Mouse (Mus musculus): ENCODE measurements around the gene Nedd9. TPM values are rescaled to one million over a fixed set of nuclear protein-coding genes. Genes with fewer than 3 reads are reported as not detected.

The Nedd9 gene
- polyA plus RNA-seq, 1 experiment from 2014 or later: 25.4 TPM

DNA sequence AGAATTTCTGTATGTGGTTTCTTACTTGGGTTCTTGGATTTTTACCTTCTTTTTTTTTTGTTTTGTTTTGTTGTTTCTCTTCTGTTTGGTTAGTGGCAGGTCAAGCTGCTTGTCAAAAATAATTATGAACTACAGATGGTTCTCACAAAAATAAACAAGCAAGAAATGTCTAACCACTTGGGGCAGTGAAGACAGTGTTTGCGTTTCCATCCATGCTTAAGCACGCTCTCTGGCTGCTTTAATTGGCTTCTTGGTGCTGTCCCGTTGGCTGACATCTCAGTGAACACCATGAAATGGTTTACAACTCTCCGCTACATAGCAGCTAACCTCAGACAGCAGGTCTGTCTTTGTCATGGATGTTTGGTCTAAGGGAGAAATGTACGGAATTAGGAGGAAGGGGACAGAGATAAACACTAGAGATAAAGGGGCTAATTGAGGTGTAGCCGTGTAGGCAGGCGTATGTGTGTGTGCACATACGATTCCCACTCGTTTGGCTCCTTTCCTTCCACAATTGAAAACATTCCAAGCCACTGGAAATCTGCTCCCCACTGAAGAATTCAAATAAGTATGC, 2.6 kb upstream of the Nedd9 start:
- no peaks in the 10 kb centered on the region for H3K36me3 ChIP-seq
- no peak overlapping the region for H3K4me3 ChIP-seq
- no peaks in the 10 kb centered on the region for H3K9me3 ChIP-seq
- no peak overlapping the region for H3K9ac ChIP-seq (replicated peaks)
- H3K27me3 ChIP-seq: no peaks in the 10 kb centered on the region
- ATAC-seq (replicated peaks): no peak
- H3K27ac ChIP-seq (replicated peaks): no peak overlapping the region
- H3K4me2 ChIP-seq (replicated peaks): no peak overlapping the region
- WGBS: 53% methylated on average over 9 of the region's 9 CpGs
- H3K4me1 ChIP-seq: no peaks in the 10 kb centered on the region

DNA sequence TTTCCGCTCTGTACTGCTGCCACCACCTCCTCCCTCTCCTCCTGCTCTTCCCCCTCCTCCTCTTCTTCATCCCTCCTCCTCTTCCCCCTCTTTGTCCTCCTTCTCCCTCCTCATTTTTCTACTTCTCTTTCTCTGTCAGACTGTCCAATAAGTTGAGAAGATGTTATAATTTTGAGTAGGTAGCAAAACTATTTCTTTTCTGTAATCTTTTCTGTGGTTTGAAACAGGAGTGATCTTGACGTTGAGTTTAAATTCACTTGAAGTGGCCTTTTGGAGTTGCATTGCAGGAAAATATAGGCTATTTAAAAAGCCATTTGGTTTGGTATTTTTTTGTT, 214 bp upstream of the Nedd9 start:
- WGBS: 92% methylated on average over 2 of the region's 2 CpGs
- H3K4me1 ChIP-seq: no peaks in the 10 kb centered on the region
- no peak overlapping the region for H3K9ac ChIP-seq (replicated peaks)
- H3K4me2 ChIP-seq (replicated peaks): no peak overlapping the region
- H3K27ac ChIP-seq (replicated peaks): no peak overlapping the region
- no peaks in the 10 kb centered on the region for H3K27me3 ChIP-seq
- H3K4me3 ChIP-seq: no peak overlapping the region
- no peaks in the 10 kb centered on the region for H3K36me3 ChIP-seq
- ATAC-seq (replicated peaks): no peak
- no peaks in the 10 kb centered on the region for H3K9me3 ChIP-seq

DNA sequence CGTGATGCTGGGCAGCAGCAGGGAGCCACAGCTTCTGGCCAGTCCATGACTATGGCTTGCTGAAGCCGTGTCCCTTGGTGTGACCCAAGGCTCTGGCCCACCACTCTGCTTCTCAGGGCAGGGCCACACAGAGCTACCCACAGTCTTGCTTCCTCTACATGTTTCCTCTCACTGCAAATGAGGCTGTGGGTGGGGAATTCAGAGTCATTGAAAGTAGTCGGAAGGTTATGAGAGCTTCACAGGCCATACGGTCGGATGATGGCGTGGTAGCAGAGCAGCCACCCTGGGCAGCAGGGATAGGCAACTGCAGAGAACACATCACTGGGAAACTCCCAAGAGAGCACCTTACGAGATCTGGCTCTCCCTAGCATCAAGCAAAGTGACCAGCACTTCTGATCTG, 3.2 kb downstream of the Nedd9 start:
- no peak overlapping the region for H3K27ac ChIP-seq (replicated peaks)
- no peak overlapping the region for H3K9ac ChIP-seq (replicated peaks)
- H3K4me1 ChIP-seq: no peaks in the 10 kb centered on the region
- H3K9me3 ChIP-seq: no peaks in the 10 kb centered on the region
- H3K36me3 ChIP-seq: no peaks in the 10 kb centered on the region
- no peaks in the 10 kb centered on the region for H3K27me3 ChIP-seq
- no peak overlapping the region for H3K4me3 ChIP-seq
- no peak overlapping the region for H3K4me2 ChIP-seq (replicated peaks)
- no peak for ATAC-seq (replicated peaks)
- 90% methylated on average over 7 of the region's 7 CpGs for WGBS

DNA sequence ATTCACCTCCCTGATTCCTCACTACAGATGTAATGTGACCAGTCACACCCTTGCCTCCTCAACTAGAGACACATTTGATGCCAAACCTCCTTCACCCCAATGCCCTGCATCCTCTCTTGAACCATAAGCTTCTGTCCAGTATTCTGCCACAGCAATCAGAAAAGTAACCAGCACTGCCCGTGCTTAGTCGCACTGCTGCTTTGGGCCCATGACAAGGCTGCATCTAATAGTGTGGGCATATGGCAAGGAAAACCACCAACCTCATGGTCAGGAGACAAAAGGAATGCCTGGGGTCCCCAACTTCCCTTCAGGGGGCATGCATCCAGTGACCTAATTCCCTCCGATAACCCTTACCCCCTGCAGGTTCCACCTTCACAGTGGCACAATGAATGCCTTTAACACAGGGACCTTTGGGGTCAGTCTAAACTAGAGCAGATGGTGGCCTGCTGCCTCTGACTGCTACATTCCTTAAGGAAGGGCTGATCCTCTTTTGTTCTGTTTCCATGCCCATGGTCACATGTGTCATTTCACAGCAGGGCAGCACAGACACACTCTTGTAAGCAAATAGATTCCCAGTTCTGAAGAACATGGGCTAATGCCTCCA, 4.7 kb downstream of the Nedd9 start:
- 22% methylated on average over 3 of the region's 3 CpGs for WGBS

DNA sequence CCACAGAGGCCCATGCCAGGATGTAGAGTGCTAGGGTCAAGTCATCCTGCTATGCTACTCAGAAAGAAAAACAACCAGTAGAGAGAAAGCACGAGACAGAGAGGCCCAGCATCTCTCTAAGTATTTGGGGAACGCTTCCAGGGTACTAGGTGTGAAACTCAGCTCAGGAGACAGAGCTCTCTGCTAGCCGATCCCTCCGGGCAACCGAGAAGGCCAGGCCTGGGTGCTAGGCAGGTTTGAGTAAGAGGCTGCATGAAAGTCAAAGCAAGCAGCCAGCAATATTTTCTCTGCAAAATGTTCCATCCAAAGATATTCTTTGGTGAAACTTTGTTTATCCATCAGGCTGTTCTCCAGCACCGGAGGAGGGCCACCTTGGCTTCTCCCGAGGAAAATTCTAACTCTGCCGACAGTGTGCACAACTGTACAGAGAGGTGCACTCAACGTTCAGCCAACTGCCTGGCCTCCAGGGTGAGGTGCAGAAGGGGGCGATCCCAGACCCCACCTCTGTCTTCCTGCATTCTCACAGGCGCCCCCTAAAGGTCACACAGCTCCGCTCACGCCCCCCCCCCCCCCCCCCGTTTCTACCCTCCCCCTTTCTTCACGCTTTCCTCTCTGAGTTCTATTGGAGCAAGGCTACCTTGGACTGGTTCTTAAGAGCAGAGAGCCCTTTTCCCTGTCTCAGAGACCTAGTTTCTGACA, 7.3 kb downstream of the Nedd9 start:
- 83% methylated on average over 12 of the region's 15 CpGs for WGBS
- H3K27me3 ChIP-seq: no peaks in the 10 kb centered on the region
- H3K9ac ChIP-seq (replicated peaks): no peak overlapping the region
- no peaks in the 10 kb centered on the region for H3K9me3 ChIP-seq
- no peak for ATAC-seq (replicated peaks)
- no peaks in the 10 kb centered on the region for H3K4me1 ChIP-seq
- H3K36me3 ChIP-seq: no peaks in the 10 kb centered on the region
- H3K4me3 ChIP-seq: no peak overlapping the region
- H3K27ac ChIP-seq (replicated peaks): no peak overlapping the region
- H3K4me2 ChIP-seq (replicated peaks): no peak overlapping the region

More for the DNA sequence above, 4.7 kb downstream of the Nedd9 start:
- Histone ChIP-seq H3K4me2 (replicated peaks) (no peak overlapping the region), H3K27me3 (no peaks in the 10 kb centered on the region), H3K9me3 (no peaks in the 10 kb centered on the region), H3K4me3 (no peak overlapping the region), H3K27ac (replicated peaks) (no peak overlapping the region), H3K9ac (replicated peaks) (no peak overlapping the region), H3K4me1 (no peaks in the 10 kb centered on the region), H3K36me3 (no peaks in the 10 kb centered on the region)
- no peak for ATAC-seq (replicated peaks)

DNA sequence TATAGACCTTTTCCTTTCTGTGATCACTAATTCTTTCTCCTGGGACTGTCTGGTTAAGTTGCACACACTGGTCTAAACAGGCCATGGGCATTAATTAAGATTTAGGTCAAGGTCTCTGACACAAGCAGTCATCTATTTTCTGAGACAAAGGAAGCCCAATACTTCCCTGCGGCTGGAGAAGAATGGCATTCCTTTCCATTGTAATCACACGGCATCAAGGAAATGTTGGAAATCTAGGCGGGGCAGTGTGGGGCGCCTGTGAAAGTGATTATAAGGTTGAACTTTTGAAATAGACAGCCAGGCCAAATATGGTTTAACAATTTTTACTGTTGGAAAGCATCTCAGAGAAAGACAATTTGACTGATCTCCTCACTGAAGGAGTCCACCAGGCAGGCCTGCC, 10.9 kb downstream of the Nedd9 start:
- Histone ChIP-seq H3K36me3 (no peaks in the 10 kb centered on the region), H3K4me2 (replicated peaks) (no peak overlapping the region)

DNA sequence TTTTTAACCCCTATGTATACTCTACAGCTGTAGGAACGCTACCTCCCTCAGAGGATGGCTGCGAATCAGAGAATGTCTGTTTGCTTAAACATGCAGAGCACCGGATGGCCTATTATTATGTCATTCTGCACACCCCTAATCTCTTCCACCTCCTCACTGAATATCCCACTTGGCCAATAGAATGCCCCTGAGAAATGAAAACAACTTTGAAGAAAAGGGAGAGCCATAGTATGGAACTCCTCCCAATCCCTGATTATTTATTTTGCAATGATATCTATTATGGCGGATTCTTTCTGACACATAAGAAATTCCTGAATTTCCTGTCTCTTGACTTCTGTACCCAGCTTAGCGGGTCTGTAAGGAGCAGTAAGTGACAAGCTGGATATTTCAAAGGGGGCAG, 12.8 kb downstream of the Nedd9 start:
- 87% methylated on average over 5 of the region's 5 CpGs for WGBS
- no peak overlapping the region for H3K4me2 ChIP-seq (replicated peaks)
- H3K9ac ChIP-seq (replicated peaks): no peak overlapping the region
- no peak for ATAC-seq (replicated peaks)
- H3K4me1 ChIP-seq: no peaks in the 10 kb centered on the region
- no peaks in the 10 kb centered on the region for H3K36me3 ChIP-seq
- H3K4me3 ChIP-seq: no peak overlapping the region
- H3K27ac ChIP-seq (replicated peaks): no peak overlapping the region
- no peaks in the 10 kb centered on the region for H3K9me3 ChIP-seq
- no peaks in the 10 kb centered on the region for H3K27me3 ChIP-seq

More for the DNA sequence above, 10.9 kb downstream of the Nedd9 start:
- Histone ChIP-seq H3K9me3 (no peaks in the 10 kb centered on the region), H3K9ac (replicated peaks) (no peak overlapping the region), H3K4me3 (no peak overlapping the region), H3K4me1 (no peaks in the 10 kb centered on the region), H3K27ac (replicated peaks) (no peak overlapping the region), H3K27me3 (no peaks in the 10 kb centered on the region)
- 46% methylated on average over 4 of the region's 4 CpGs for WGBS
- no peak for ATAC-seq (replicated peaks)

DNA sequence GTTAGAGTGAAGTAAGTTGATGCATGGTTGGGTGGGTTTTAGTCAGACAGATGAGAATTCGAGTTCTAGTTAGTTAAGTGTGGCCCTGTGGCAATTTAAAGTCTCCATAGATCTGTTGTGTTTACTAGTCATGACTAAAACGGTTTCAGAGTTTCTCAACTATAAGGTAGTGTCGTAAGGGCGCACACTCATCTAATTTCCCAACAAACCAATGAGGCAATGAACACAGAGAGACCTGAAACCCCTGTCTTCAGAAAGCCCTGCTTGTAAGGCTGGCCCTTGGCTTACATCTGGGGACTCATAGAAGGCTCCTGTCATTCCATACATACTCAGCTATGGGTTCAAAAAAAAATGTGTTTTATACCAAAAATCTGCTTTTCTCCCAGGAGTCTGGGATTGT, 13.7 kb downstream of the Nedd9 start:
- WGBS: 86% methylated on average over 4 of the region's 4 CpGs
- H3K4me1 ChIP-seq: no peaks in the 10 kb centered on the region
- H3K27ac ChIP-seq (replicated peaks): no peak overlapping the region
- ATAC-seq (replicated peaks): no peak
- no peak overlapping the region for H3K4me3 ChIP-seq
- no peak overlapping the region for H3K4me2 ChIP-seq (replicated peaks)
- H3K9ac ChIP-seq (replicated peaks): no peak overlapping the region
- H3K9me3 ChIP-seq: no peaks in the 10 kb centered on the region
- H3K27me3 ChIP-seq: no peaks in the 10 kb centered on the region
- no peaks in the 10 kb centered on the region for H3K36me3 ChIP-seq

DNA sequence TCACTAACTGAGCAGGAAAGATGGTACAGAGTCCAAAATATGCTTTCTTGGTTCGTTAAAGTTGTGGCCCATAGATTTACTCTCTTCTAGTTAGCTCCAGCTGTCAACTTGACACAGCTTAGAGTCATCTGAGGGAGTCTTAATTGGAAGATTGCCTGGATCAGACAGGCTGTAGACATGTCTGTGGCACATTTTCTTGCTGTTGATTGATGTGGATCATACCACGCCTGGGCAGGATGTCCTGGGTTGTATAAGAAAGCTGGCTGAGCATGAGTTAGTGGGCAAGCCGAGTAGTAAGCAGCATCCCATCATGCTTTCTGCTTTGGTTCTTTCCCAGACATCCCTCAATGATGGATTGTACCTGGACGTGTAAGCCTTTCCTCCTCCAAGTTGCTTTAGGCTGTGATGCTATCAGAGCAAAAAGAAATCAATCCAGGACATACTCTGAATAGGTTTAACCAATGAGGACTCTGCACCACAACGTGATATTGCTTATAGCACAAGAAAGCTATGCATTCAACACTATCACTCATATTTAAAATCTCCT, 14.2 kb downstream of the Nedd9 start:
- no peaks in the 10 kb centered on the region for H3K36me3 ChIP-seq
- H3K27me3 ChIP-seq: no peaks in the 10 kb centered on the region
- H3K4me1 ChIP-seq: no peaks in the 10 kb centered on the region
- no peak overlapping the region for H3K9ac ChIP-seq (replicated peaks)
- ATAC-seq (replicated peaks): no peak
- H3K4me3 ChIP-seq: no peak overlapping the region
- H3K9me3 ChIP-seq: no peaks in the 10 kb centered on the region
- no peak overlapping the region for H3K4me2 ChIP-seq (replicated peaks)
- WGBS: 79% methylated on average over 5 of the region's 5 CpGs
- H3K27ac ChIP-seq (replicated peaks): no peak overlapping the region

DNA sequence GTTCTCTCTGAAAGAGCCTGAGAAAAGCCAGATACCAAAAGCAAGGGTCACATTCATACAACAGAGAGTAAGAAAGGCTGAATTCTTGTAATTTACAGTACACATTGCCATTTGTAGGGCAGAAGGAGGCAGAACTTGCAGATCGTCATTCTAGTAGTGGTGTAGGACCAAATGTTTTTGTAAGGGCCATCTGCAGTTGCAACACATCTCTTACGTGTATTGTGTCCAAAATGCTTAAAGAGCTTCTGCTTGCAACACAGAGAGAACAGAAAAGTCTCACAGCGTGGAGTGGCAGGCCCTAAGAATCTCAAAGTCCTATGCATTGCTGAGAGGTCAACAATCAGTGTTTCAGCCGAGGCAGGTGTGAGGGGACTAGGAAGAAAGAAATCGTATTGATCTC, 18.9 kb downstream of the Nedd9 start:
- WGBS: 76% methylated on average over 5 of the region's 5 CpGs

DNA sequence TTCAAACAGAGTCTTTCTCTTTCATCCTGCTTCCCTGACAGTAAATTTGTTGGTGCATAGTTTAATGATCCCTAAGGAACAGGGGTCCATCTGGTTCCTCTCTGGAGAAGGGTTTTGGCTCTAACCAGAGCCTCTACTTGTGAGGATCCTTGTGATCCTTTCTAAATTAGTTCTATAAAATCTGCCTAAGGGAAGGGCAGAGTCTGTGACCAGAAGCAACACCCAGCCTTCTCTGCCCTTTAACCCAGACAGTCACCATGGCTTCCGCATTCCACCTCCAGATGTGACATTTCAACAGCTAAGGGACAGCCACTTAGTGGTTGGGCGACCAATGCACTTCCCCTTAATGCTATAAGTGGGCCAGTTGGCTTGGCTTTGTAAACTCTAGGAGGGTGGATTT, 20.1 kb downstream of the Nedd9 start:
- no peaks in the 10 kb centered on the region for H3K9me3 ChIP-seq
- 89% methylated on average over 2 of the region's 2 CpGs for WGBS
- H3K4me3 ChIP-seq: no peak overlapping the region
- no peaks in the 10 kb centered on the region for H3K4me1 ChIP-seq
- H3K4me2 ChIP-seq (replicated peaks): no peak overlapping the region
- no peak for ATAC-seq (replicated peaks)
- H3K27ac ChIP-seq (replicated peaks): no peak overlapping the region
- no peaks in the 10 kb centered on the region for H3K36me3 ChIP-seq
- no peaks in the 10 kb centered on the region for H3K27me3 ChIP-seq
- no peak overlapping the region for H3K9ac ChIP-seq (replicated peaks)

More for the DNA sequence above, 18.9 kb downstream of the Nedd9 start:
- Histone ChIP-seq H3K27me3 (no peaks in the 10 kb centered on the region), H3K4me1 (no peaks in the 10 kb centered on the region), H3K36me3 (no peaks in the 10 kb centered on the region), H3K9me3 (no peaks in the 10 kb centered on the region), H3K27ac (replicated peaks) (no peak overlapping the region), H3K4me2 (replicated peaks) (no peak overlapping the region), H3K9ac (replicated peaks) (no peak overlapping the region), H3K4me3 (no peak overlapping the region)
- ATAC-seq (replicated peaks): no peak

DNA sequence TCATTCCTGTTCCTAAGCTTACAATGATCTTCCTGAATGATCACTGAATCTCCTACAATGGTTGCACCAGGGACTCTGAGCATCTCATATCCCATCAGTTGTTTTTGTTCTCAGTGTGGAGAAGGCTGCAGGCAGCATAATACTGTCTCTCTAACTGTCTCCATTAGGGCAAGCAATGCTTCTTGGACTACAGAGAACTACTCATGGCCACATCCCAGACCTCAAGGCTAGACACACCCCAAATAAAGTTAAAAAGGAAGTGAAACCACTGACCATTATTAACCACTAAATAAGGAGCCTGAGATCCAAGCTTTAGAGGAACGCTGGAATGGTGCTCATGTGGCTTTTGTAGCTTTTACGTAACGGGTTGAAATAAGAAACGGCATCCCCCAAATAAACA, 20.5 kb downstream of the Nedd9 start:
- Histone ChIP-seq H3K4me3 (no peak overlapping the region), H3K4me2 (replicated peaks) (no peak overlapping the region), H3K27ac (replicated peaks) (no peak overlapping the region), H3K9ac (replicated peaks) (no peak overlapping the region), H3K4me1 (no peaks in the 10 kb centered on the region), H3K27me3 (no peaks in the 10 kb centered on the region), H3K36me3 (no peaks in the 10 kb centered on the region), H3K9me3 (no peaks in the 10 kb centered on the region)
- ATAC-seq (replicated peaks): no peak
- WGBS: 94% methylated on average over 4 of the region's 4 CpGs

Data from forebrain, embryonic 15.5 days (tissue).